9 mouse cellular contexts compared by ENCODE assay signal in genomic region chr7:123097891-123098750, GRCm38 (mm10). TPM values are rescaled to one million over a fixed set of nuclear protein-coding genes. Genes with fewer than 3 reads are reported as not detected.
DNase-seq lines count a peak whose midpoint lies in the region; ATAC-seq and TF ChIP-seq lines count a peak whose summit lies in the region.
"Had no signal": no experiment of that assay in that cellular context is flagged by ENCODE, and none has a peak within 500 bp of the region (broad histone marks: within the 10 kb centered on the region; RNA-seq: fewer than 3 reads in every experiment).

No protein-coding gene starts in this region.

- no peak for TF ChIP-seq CTCF in E14TG2a.4 (conservative IDR thresholded peaks at IDR 0.05; ENCODE audit: low read length)
- TF ChIP-seq CTCF in cerebellum, adult 2 months (IDR thresholded peaks at IDR 0.05; ENCODE audit: borderline replicate concordance, insufficient read depth, low read depth, low read length): no peak

- TF ChIP-seq POLR2A in cerebellum, adult 2 months (IDR thresholded peaks at IDR 0.05; ENCODE audit: borderline replicate concordance, insufficient read depth, low read length): no peak

- no peak overlapping the region; the same call in 1 of the 2 replicates for H3K4me2 ChIP-seq in hindbrain, embryonic 12.5 days (replicated peaks)
- peak overlapping the region; percentile 42 for H3K4me2 ChIP-seq in lung, embryonic 16.5 days (ENCODE audit: low read depth, low read length)

- peaks cover 4% of the 10 kb centered on the region; the same call in 1 of the 2 replicates for H3K9me3 ChIP-seq in E14TG2a.4 (ENCODE audit: low read length)
- no peaks in the 10 kb centered on the region; the same call in 1 of the 2 replicates for H3K9me3 ChIP-seq in hindbrain, embryonic 12.5 days (replicated peaks)
- H3K9me3 ChIP-seq in lung, embryonic 16.5 days (ENCODE audit: control insufficient read depth, low read length): no peaks in the 10 kb centered on the region

- H3K36me3 ChIP-seq in E14TG2a.4 (ENCODE audit: insufficient read depth, low read length): no peaks in the 10 kb centered on the region
- no peaks in the 10 kb centered on the region for H3K36me3 ChIP-seq in hindbrain, embryonic 12.5 days
- H3K36me3 ChIP-seq in lung, embryonic 16.5 days (ENCODE audit: control insufficient read depth, insufficient read depth, low read length): no peaks in the 10 kb centered on the region
- H3K36me3 ChIP-seq: G1E had no signal

- peak overlapping the region; percentile 19; the same call in 1 of the 2 replicates for H3K9ac ChIP-seq in hindbrain, embryonic 12.5 days
- H3K9ac ChIP-seq in lung, embryonic 16.5 days (ENCODE audit: low read length): peak overlapping the region; percentile 53

- DNase-seq in cerebellum, adult 2 months: peak; percentile 40 to 41
- DNase-seq in frontal cortex, postnatal 10 days (ENCODE audit: low spot score in 2 of 2): peak; percentile 60 to 70
- peak; percentile 23 to 46 for DNase-seq in layer of hippocampus, postnatal 25 days (ENCODE audit: extremely low spot score in 1 of 2, low spot score in 1 of 2)
- peak; percentile 24 for DNase-seq in retina, postnatal 7 days (ENCODE audit: low read depth, low spot score)
- no peak for DNase-seq in thymus, postnatal 10 days (ENCODE audit: low spot score in 2 of 2)

- peak; percentile 88 for ATAC-seq in hindbrain, embryonic 12.5 days (ENCODE audit: low FRiP score)
- peak; percentile 93 for ATAC-seq in lung, embryonic 16.5 days (ENCODE audit: low read depth)

- H3K27ac ChIP-seq in cerebellum, adult 2 months (ENCODE audit: insufficient read depth, low read length): peak overlapping the region; percentile 3; the same call in 1 of the 2 replicates
- H3K27ac ChIP-seq in hindbrain, embryonic 12.5 days: peak overlapping the region; percentile 89
- peak overlapping the region; percentile 99 for H3K27ac ChIP-seq in lung, embryonic 16.5 days (ENCODE audit: low read length)

- H3K27me3 ChIP-seq in E14TG2a.4 (ENCODE audit: insufficient read depth, low read length): no peaks in the 10 kb centered on the region; the same call in 1 of the 2 replicates
- H3K27me3 ChIP-seq in cerebellum, adult 2 months (ENCODE audit: control insufficient read depth, insufficient read depth, low read length): no peaks in the 10 kb centered on the region
- no peaks in the 10 kb centered on the region for H3K27me3 ChIP-seq in hindbrain, embryonic 12.5 days
- H3K27me3 ChIP-seq in lung, embryonic 16.5 days (ENCODE audit: control insufficient read depth, insufficient read depth, low read depth, low read length): no peaks in the 10 kb centered on the region

- peak overlapping the region; percentile 27; the same call in 1 of the 2 replicates for H3K4me3 ChIP-seq in E14TG2a.4 (replicated peaks; ENCODE audit: low read length)
- no peak overlapping the region for H3K4me3 ChIP-seq in cerebellum, adult 2 months (replicated peaks; ENCODE audit: insufficient read depth, low read depth, low read length)
- no peak overlapping the region for H3K4me3 ChIP-seq in hindbrain, embryonic 12.5 days
- H3K4me3 ChIP-seq in lung, embryonic 16.5 days (ENCODE audit: low read length): peak overlapping the region; percentile 12; the same call in 1 of the 2 replicates

- peaks cover 39% of the 10 kb centered on the region for H3K4me1 ChIP-seq in E14TG2a.4 (replicated peaks; ENCODE audit: low read depth, low read length)
- H3K4me1 ChIP-seq in cerebellum, adult 2 months (ENCODE audit: control insufficient read depth, insufficient read depth, low read length): peaks cover 4% of the 10 kb centered on the region; the same call in 1 of the 2 replicates
- peaks cover 14% of the 10 kb centered on the region for H3K4me1 ChIP-seq in hindbrain, embryonic 12.5 days
- peaks cover 19% of the 10 kb centered on the region for H3K4me1 ChIP-seq in lung, embryonic 16.5 days (replicated peaks; ENCODE audit: control insufficient read depth, insufficient read depth, low read length)

- WGBS in cerebellum, adult 2 months: 34% methylated on average over 16 of the region's 16 CpGs
- WGBS in hindbrain, embryonic 12.5 days: 21% methylated on average over 16 of the region's 16 CpGs
- 9% methylated on average over 16 of the region's 16 CpGs for WGBS in lung, embryonic 16.5 days

RNA-seq across cellular contexts. Expression of gene Tnrc6a, which starts 25.6 kb away (rescaled TPM):
- polyA plus RNA-seq in cerebellum, adult 2 months (2012; rRNA removed): 91.0 and 95.3 TPM in 2 replicates
- polyA plus RNA-seq in hindbrain, embryonic 12.5 days (2016; fragmentation: Nextera tagmentation; extraction: Ambion mirVana): 70.7 and 79.9 TPM in 2 replicates
- total RNA-seq in layer of hippocampus, postnatal 25 days (2021): 10 to 100 TPM; 37.6 to 48.7 TPM
- 41.9 and 43.8 TPM in 2 replicates for polyA plus RNA-seq in lung, embryonic 16.5 days (2015; fragmentation: Nextera tagmentation; extraction: Ambion mirVana)

Comparison
In these comparisons a context has a peak if more than half of its experiments do, and no peak if none do; other contexts are left out.
1. H3K4me3 ChIP-seq: peak in E14TG2a.4 (single experiment) and lung, embryonic 16.5 days (single experiment); none in cerebellum, adult 2 months (single experiment) and hindbrain, embryonic 12.5 days (single experiment).
2. DNase-seq: peak in cerebellum, adult 2 months (2 of 2), frontal cortex, postnatal 10 days (2 of 2), layer of hippocampus, postnatal 25 days (2 of 2) and retina, postnatal 7 days (single experiment); none in thymus, postnatal 10 days (0 of 2).
3. H3K27ac ChIP-seq: peak in every context shown above with its lines; median percentile 99 in lung, embryonic 16.5 days; 89 in hindbrain, embryonic 12.5 days; 3 in cerebellum, adult 2 months.